Mouse (Mus musculus) midbrain, embryonic 10.5 days (tissue): Measurements from ENCODE around the gene Irf2. TPM values are rescaled to one million over a fixed set of nuclear protein-coding genes. Genes with fewer than 3 reads are reported as not detected.

ENCODE experiments used
- DNase-seq: peaks from one replicate; pipeline ENCODE4 v3.0.0-alpha.2; 2017; ENCODE audit warnings: low spot score
- H3K27ac ChIP-seq: fragments of 300-500 bp; sonication (generic); replicated peaks from 2 replicates; pipeline ENCODE4 v1.5.1; 2016; ENCODE audit warnings: mild to moderate bottlenecking
- H3K27me3 ChIP-seq: fragments of 300-500 bp; sonication (generic); 2 replicates; pipeline ENCODE4 v1.6.1; 2016; ENCODE audit warnings: low read depth, mild to moderate bottlenecking; ENCODE audit not compliant: poor library complexity, severe bottlenecking
- H3K36me3 ChIP-seq: fragments of 300-500 bp; sonication (generic); 2 replicates; pipeline ENCODE4 v1.6.1; 2016; ENCODE audit warnings: mild to moderate bottlenecking, moderate library complexity
- H3K4me1 ChIP-seq: fragments of 300-500 bp; sonication (generic); 2 replicates; pipeline ENCODE4 v1.6.1; 2016
- H3K4me3 ChIP-seq: fragments of 300-500 bp; sonication (generic); 2 replicates; pipeline ENCODE4 v1.5.1; 2016; ENCODE audit warnings: mild to moderate bottlenecking, moderate library complexity
- H3K9me3 ChIP-seq: fragments of 300-500 bp; sonication (generic); replicated peaks from 2 replicates; pipeline ENCODE4 v1.6.1; 2016; ENCODE audit warnings: mild to moderate bottlenecking
- WGBS: fragments of 180-500 bp; shearing (Covaris S2); methylation state at CpG from one replicate; pipeline ENCODE4 v1.1.7; 2016; 5-methylcytosine and 5-hydroxymethylcytosine counted together
- polyA plus RNA-seq: library from polyadenylated mRNA; unstranded; fragments of >200 nt; fragmentation: Nextera tagmentation; extraction: Ambion mirVana; gene quantifications from 2 replicates; pipeline ENCODE4 v1.2.1, GENCODE M21; 2016

Gene Irf2
- polyA plus RNA-seq, 1 experiment from 2014 or later: 7.4 TPM

GRCm38 (mm10) chr8:46793248-46793647 is 53.7 kb downstream of the Irf2 start:
- Histone ChIP-seq H3K4me1 (no peaks in the 10 kb centered on the region), H3K27me3 (no peaks in the 10 kb centered on the region), H3K4me3 (no peak overlapping the region), H3K27ac (no peak overlapping the region), H3K36me3 (peaks cover 33% of the 10 kb centered on the region), H3K9me3 (no peaks in the 10 kb centered on the region)
- no peak for DNase-seq
- 95% methylated on average over 14 of the region's 14 CpGs for WGBS

GRCm38 (mm10) chr8:46794317-46794716 is 54.8 kb downstream of the Irf2 start:
- no peaks in the 10 kb centered on the region for H3K4me1 ChIP-seq
- H3K27me3 ChIP-seq: no peaks in the 10 kb centered on the region
- no peak overlapping the region for H3K4me3 ChIP-seq
- H3K9me3 ChIP-seq: no peaks in the 10 kb centered on the region
- peaks cover 34% of the 10 kb centered on the region for H3K36me3 ChIP-seq
- H3K27ac ChIP-seq: no peak overlapping the region
- DNase-seq: no peak
- 88% methylated on average over 5 of the region's 5 CpGs for WGBS

- WGBS: 96% methylated on average over 5 of the region's 5 CpGs
- no peaks in the 10 kb centered on the region for H3K9me3 ChIP-seq
- peaks cover 33% of the 10 kb centered on the region for H3K36me3 ChIP-seq
- H3K27ac ChIP-seq: no peak overlapping the region
- no peak for DNase-seq
- H3K27me3 ChIP-seq: no peaks in the 10 kb centered on the region
- 0 out of 2 replicates have a peak, but pooled peaks cover 3% of the 10 kb centered on the region for H3K4me1 ChIP-seq
- no peak overlapping the region for H3K4me3 ChIP-seq
Measured at GRCm38 (mm10) chr8:46799212-46799611, 59.7 kb downstream of the Irf2 start.

- Histone ChIP-seq H3K36me3 (peaks cover 28% of the 10 kb centered on the region), H3K27me3 (no peaks in the 10 kb centered on the region), H3K9me3 (no peaks in the 10 kb centered on the region), H3K4me1 (0 out of 2 replicates have a peak, but pooled peaks cover 3% of the 10 kb centered on the region), H3K27ac (no peak overlapping the region), H3K4me3 (no peak overlapping the region)
- no peak for DNase-seq
- WGBS: 85% methylated on average over 2 of the region's 2 CpGs
Measured at GRCm38 (mm10) chr8:46799706-46800105, 60.2 kb downstream of the Irf2 start.

- Histone ChIP-seq H3K27ac (no peak overlapping the region), H3K27me3 (no peaks in the 10 kb centered on the region)
- 90% methylated on average over 1 of the region's 1 CpGs for WGBS
Measured at GRCm38 (mm10) chr8:46801153-46801684, 61.7 kb downstream of the Irf2 start.

GRCm38 (mm10) chr8:46802009-46802408 is 62.5 kb downstream of the Irf2 start:
- no peak overlapping the region for H3K4me3 ChIP-seq
- peaks cover 10% of the 10 kb centered on the region; the same call in 1 of the 2 replicates for H3K9me3 ChIP-seq
- 92% methylated on average over 2 of the region's 2 CpGs for WGBS
- DNase-seq: no peak
- no peak overlapping the region for H3K27ac ChIP-seq
- peaks cover 29% of the 10 kb centered on the region for H3K36me3 ChIP-seq
- 0 out of 2 replicates have a peak, but pooled peaks cover 3% of the 10 kb centered on the region for H3K4me1 ChIP-seq
- H3K27me3 ChIP-seq: no peaks in the 10 kb centered on the region

More at GRCm38 (mm10) chr8:46801153-46801684, 61.7 kb downstream of the Irf2 start:
- peaks cover 28% of the 10 kb centered on the region for H3K36me3 ChIP-seq
- DNase-seq: no peak
- H3K4me3 ChIP-seq: no peak overlapping the region
- H3K9me3 ChIP-seq: peaks cover 2% of the 10 kb centered on the region; the same call in 1 of the 2 replicates
- H3K4me1 ChIP-seq: 0 out of 2 replicates have a peak, but pooled peaks cover 3% of the 10 kb centered on the region

GRCm38 (mm10) chr8:46804721-46805120 is 65.2 kb downstream of the Irf2 start:
- 92% methylated on average over 5 of the region's 5 CpGs for WGBS
- Histone ChIP-seq H3K4me1 (0 out of 2 replicates have a peak, but pooled peaks cover 3% of the 10 kb centered on the region), H3K27ac (no peak overlapping the region), H3K9me3 (peaks cover 15% of the 10 kb centered on the region; the same call in 1 of the 2 replicates), H3K36me3 (peaks cover 35% of the 10 kb centered on the region), H3K27me3 (no peaks in the 10 kb centered on the region), H3K4me3 (no peak overlapping the region)
- no peak for DNase-seq

GRCm38 (mm10) chr8:46811021-46811622 is 71.6 kb downstream of the Irf2 start:
- no peak for DNase-seq
- peaks cover 37% of the 10 kb centered on the region for H3K36me3 ChIP-seq
- H3K27me3 ChIP-seq: no peaks in the 10 kb centered on the region
- WGBS: 89% methylated on average over 11 of the region's 11 CpGs
- peaks cover 14% of the 10 kb centered on the region; the same call in 1 of the 2 replicates for H3K9me3 ChIP-seq
- no peak overlapping the region for H3K27ac ChIP-seq
- peaks cover 8% of the 10 kb centered on the region for H3K4me1 ChIP-seq
- no peak overlapping the region for H3K4me3 ChIP-seq

- Histone ChIP-seq H3K9me3 (peaks cover 6% of the 10 kb centered on the region; the same call in 1 of the 2 replicates), H3K36me3 (peaks cover 35% of the 10 kb centered on the region)
- 86% methylated on average over 2 of the region's 2 CpGs for WGBS
Measured at GRCm38 (mm10) chr8:46811944-46812343, 72.4 kb downstream of the Irf2 start.

GRCm38 (mm10) chr8:46812966-46813365 is 73.4 kb downstream of the Irf2 start:
- 95% methylated on average over 4 of the region's 4 CpGs for WGBS
- no peaks in the 10 kb centered on the region for H3K27me3 ChIP-seq
- H3K9me3 ChIP-seq: no peaks in the 10 kb centered on the region
- H3K4me3 ChIP-seq: no peak overlapping the region
- H3K27ac ChIP-seq: no peak overlapping the region
- H3K36me3 ChIP-seq: peaks cover 25% of the 10 kb centered on the region
- DNase-seq: no peak
- peaks cover 8% of the 10 kb centered on the region for H3K4me1 ChIP-seq

More at GRCm38 (mm10) chr8:46811944-46812343, 72.4 kb downstream of the Irf2 start:
- Histone ChIP-seq H3K27me3 (no peaks in the 10 kb centered on the region), H3K4me3 (no peak overlapping the region), H3K4me1 (peaks cover 8% of the 10 kb centered on the region), H3K27ac (no peak overlapping the region)
- DNase-seq: no peak

- 88% methylated on average over 14 of the region's 14 CpGs for WGBS
- Histone ChIP-seq H3K9me3 (no peaks in the 10 kb centered on the region), H3K4me3 (no peak overlapping the region), H3K36me3 (peaks cover 24% of the 10 kb centered on the region), H3K27ac (no peak overlapping the region), H3K27me3 (no peaks in the 10 kb centered on the region), H3K4me1 (peaks cover 4% of the 10 kb centered on the region)
- DNase-seq: no peak
Measured at GRCm38 (mm10) chr8:46818106-46818989, 78.8 kb downstream of the Irf2 start.

- Histone ChIP-seq H3K27ac (no peak overlapping the region), H3K4me1 (no peaks in the 10 kb centered on the region), H3K27me3 (no peaks in the 10 kb centered on the region), H3K9me3 (no peaks in the 10 kb centered on the region), H3K4me3 (no peak overlapping the region), H3K36me3 (peaks cover 30% of the 10 kb centered on the region)
- 90% methylated on average over 2 of the region's 2 CpGs for WGBS
- no peak for DNase-seq
Measured at GRCm38 (mm10) chr8:46818990-46819288, 79.4 kb downstream of the Irf2 start.
